Mouse (Mus musculus) bone marrow, adult 2 months (tissue): ENCODE data around the gene Pdzrn4.

Source experiments
- CTCF ChIP-seq: fragments of 200-500 bp; IDR thresholded peaks from 2 replicates; pipeline ENCODE4 v1.5.1; 2011; ENCODE audit warnings: low read length, control low read depth; ENCODE audit not compliant: control insufficient read depth, insufficient read depth
- POLR2A ChIP-seq: fragments of 200-500 bp; IDR thresholded peaks from 2 replicates; pipeline ENCODE4 v1.6.1; 2011; ENCODE audit warnings: low read depth, mild to moderate bottlenecking, control low read depth, low read length, borderline replicate concordance; ENCODE audit not compliant: control insufficient read depth

DNA sequence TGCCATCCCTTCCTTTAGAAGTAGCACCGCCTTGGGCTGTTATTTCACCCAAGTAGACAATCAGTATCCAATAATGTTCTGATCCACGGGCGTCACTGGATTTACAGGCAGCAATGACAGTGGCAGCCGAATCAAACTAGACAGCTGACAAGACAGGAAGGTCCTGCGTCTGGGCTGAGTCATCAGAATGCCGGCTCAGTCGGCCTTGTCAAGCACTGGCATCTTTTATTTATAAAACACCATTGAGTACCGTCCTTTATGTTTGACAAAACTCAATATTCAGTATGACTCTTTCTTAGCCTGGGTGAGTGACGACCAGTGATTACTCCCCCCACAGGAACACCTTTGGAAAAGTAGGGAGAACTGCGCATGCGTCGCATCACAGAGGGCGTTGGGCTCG lies 391.4 kb downstream of the Pdzrn4 start:
- no peak for TF ChIP-seq POLR2A
- no peak for TF ChIP-seq CTCF
